In the genomic region with DNA sequence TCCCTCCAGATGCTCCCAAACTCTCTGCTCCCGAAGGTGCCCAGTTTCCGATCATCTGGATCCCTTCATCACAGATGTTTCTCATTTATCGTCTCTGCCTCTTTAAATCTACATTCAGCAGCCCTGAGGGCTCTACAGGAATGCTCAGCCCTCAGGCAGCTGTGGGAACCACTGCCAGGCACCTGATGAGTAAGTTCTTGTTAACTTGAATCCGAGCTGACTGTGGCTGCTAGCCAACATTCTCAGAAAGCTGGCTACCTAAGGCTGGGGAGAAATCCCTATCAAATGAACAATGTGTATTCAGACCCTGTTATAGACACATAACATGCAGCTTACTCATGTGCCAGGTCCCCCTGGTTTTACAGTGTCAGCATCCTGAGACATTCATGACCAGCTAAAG, we compare ENCODE assay signal across 22 mouse cellular contexts. TPM values are rescaled to one million over a fixed set of nuclear protein-coding genes. Genes with fewer than 3 reads are reported as not detected.
DNase-seq lines count a peak whose midpoint lies in the region; ATAC-seq and TF ChIP-seq lines count a peak whose summit lies in the region.
"Had no signal": no experiment of that assay in that cellular context is flagged by ENCODE, and none has a peak within 500 bp of the region (broad histone marks: within the 10 kb centered on the region; RNA-seq: fewer than 3 reads in every experiment).

No protein-coding gene starts in this region.

- H3K27ac ChIP-seq in embryonic facial prominence, embryonic 11.5 days (replicated peaks; ENCODE audit: low read depth, low read length) = no peak overlapping the region
- no peak overlapping the region for H3K27ac ChIP-seq in embryonic facial prominence, embryonic 10.5 days (replicated peaks)
- no peak overlapping the region; the same call in 1 of the 2 replicates for H3K27ac ChIP-seq in limb, embryonic 10.5 days
- H3K27ac ChIP-seq in left cerebral cortex, adult 2 months = no peak overlapping the region
- no peak overlapping the region for H3K27ac ChIP-seq in midbrain, embryonic 16.5 days (ENCODE audit: low read length)
- H3K27ac ChIP-seq: lung, embryonic 15.5 days; midbrain, embryonic 10.5 days; stomach, embryonic 15.5 days had no signal

- peak; percentile 78 for DNase-seq in embryonic facial prominence, embryonic 11.5 days (ENCODE audit: low spot score)
- DNase-seq in embryonic facial prominence, embryonic 10.5 days (ENCODE audit: low spot score) = no peak
- DNase-seq in urinary bladder, postnatal 14 days (ENCODE audit: low spot score) = peak; percentile 36
- no peak for DNase-seq in urinary bladder, adult 2 months (ENCODE audit: low spot score)
- peak; percentile 37 for DNase-seq in limb, embryonic 10.5 days (ENCODE audit: low spot score)
- DNase-seq in left cerebral cortex, adult 2 months (ENCODE audit: extremely low spot score in 1 of 2, low spot score in 2 of 2) = no peak
- DNase-seq in gastrocnemius, postnatal 25 days = no peak
- DNase-seq: adrenal gland, adult 2 months; cerebellum, adult 11-12 months; heart, postnatal 14 days; kidney, adult 2 months; right cerebral cortex, adult 18-20 months; spleen, adult 18-20 months; thymus, postnatal 14 days had no signal

- ATAC-seq in embryonic facial prominence, embryonic 11.5 days (replicated peaks; ENCODE audit: insufficient number of reproducible peaks, low FRiP score, low TSS enrichment, low read depth) = 0 out of 2 replicates have a peak, but pooled peaks have one; percentile 5
- no peak for ATAC-seq in midbrain, embryonic 16.5 days

- H3K27me3 ChIP-seq in embryonic facial prominence, embryonic 11.5 days (ENCODE audit: control insufficient read depth, insufficient read depth, low read length) = no peaks in the 10 kb centered on the region
- H3K27me3 ChIP-seq in embryonic facial prominence, embryonic 10.5 days (replicated peaks; ENCODE audit: low read depth, poor library complexity, severe bottlenecking) = no peaks in the 10 kb centered on the region
- 0 out of 2 replicates have a peak, but pooled peaks cover 4% of the 10 kb centered on the region for H3K27me3 ChIP-seq in limb, embryonic 10.5 days (ENCODE audit: low read depth, poor library complexity, severe bottlenecking)
- H3K27me3 ChIP-seq in midbrain, embryonic 16.5 days (ENCODE audit: control insufficient read depth, insufficient read depth, low read depth, low read length) = no peaks in the 10 kb centered on the region
- H3K27me3 ChIP-seq: lung, embryonic 15.5 days; stomach, embryonic 15.5 days had no signal

- no peaks in the 10 kb centered on the region for H3K4me1 ChIP-seq in embryonic facial prominence, embryonic 11.5 days (ENCODE audit: control insufficient read depth, insufficient read depth, low read length)
- peaks cover 26% of the 10 kb centered on the region for H3K4me1 ChIP-seq in embryonic facial prominence, embryonic 10.5 days
- H3K4me1 ChIP-seq in limb, embryonic 10.5 days = peaks cover 39% of the 10 kb centered on the region
- no peaks in the 10 kb centered on the region for H3K4me1 ChIP-seq in midbrain, embryonic 16.5 days (ENCODE audit: control insufficient read depth, insufficient read depth, low read length)
- H3K4me1 ChIP-seq: lung, embryonic 15.5 days; midbrain, embryonic 10.5 days; stomach, embryonic 15.5 days had no signal

- 26% methylated on average over 4 of the region's 4 CpGs for WGBS in embryonic facial prominence, embryonic 11.5 days
- 41% methylated on average over 4 of the region's 4 CpGs for WGBS in embryonic facial prominence, embryonic 10.5 days
- 32% methylated on average over 4 of the region's 4 CpGs for WGBS in limb, embryonic 10.5 days
- 64% methylated on average over 4 of the region's 4 CpGs for WGBS in midbrain, embryonic 16.5 days

- H3K9ac ChIP-seq in embryonic facial prominence, embryonic 11.5 days (replicated peaks; ENCODE audit: low read length) = no peak overlapping the region
- H3K9ac ChIP-seq in midbrain, embryonic 16.5 days (ENCODE audit: low read depth, low read length) = no peak overlapping the region
- H3K9ac ChIP-seq: lung, embryonic 15.5 days; stomach, embryonic 15.5 days had no signal

- no peak for TF ChIP-seq CTCF in left cerebral cortex, adult 2 months (IDR thresholded peaks at IDR 0.05)

- intact Hi-C loops in left cerebral cortex, adult 2 months (cut with DNase I) = no loop called here

- H3K4me2 ChIP-seq in embryonic facial prominence, embryonic 11.5 days (ENCODE audit: low read depth, low read length) = no peak overlapping the region
- no peak overlapping the region for H3K4me2 ChIP-seq in midbrain, embryonic 16.5 days (ENCODE audit: low read length)
- H3K4me2 ChIP-seq: liver, embryonic 11.5 days; lung, embryonic 15.5 days; stomach, embryonic 15.5 days had no signal

- no peaks in the 10 kb centered on the region for H3K9me3 ChIP-seq in embryonic facial prominence, embryonic 11.5 days (replicated peaks; ENCODE audit: control insufficient read depth, low read length)
- no peaks in the 10 kb centered on the region for H3K9me3 ChIP-seq in embryonic facial prominence, embryonic 10.5 days
- no peaks in the 10 kb centered on the region for H3K9me3 ChIP-seq in limb, embryonic 10.5 days (replicated peaks)
- H3K9me3 ChIP-seq in midbrain, embryonic 16.5 days (replicated peaks; ENCODE audit: control insufficient read depth, low read length, poor library complexity, severe bottlenecking) = no peaks in the 10 kb centered on the region
- H3K9me3 ChIP-seq: lung, embryonic 15.5 days; midbrain, embryonic 10.5 days; stomach, embryonic 15.5 days had no signal

- no peak overlapping the region for H3K4me3 ChIP-seq in embryonic facial prominence, embryonic 11.5 days (ENCODE audit: low read depth, low read length)
- no peak overlapping the region for H3K4me3 ChIP-seq in embryonic facial prominence, embryonic 10.5 days
- H3K4me3 ChIP-seq in limb, embryonic 10.5 days = no peak overlapping the region
- H3K4me3 ChIP-seq in left cerebral cortex, adult 2 months = no peak overlapping the region
- H3K4me3 ChIP-seq in midbrain, embryonic 16.5 days (ENCODE audit: low read depth, low read length) = no peak overlapping the region
- H3K4me3 ChIP-seq: lung, embryonic 15.5 days; midbrain, embryonic 10.5 days; stomach, embryonic 15.5 days had no signal

- H3K36me3 ChIP-seq in embryonic facial prominence, embryonic 11.5 days (replicated peaks; ENCODE audit: control insufficient read depth, insufficient read depth, low read depth, low read length) = no peaks in the 10 kb centered on the region; the same call in 1 of the 2 replicates
- H3K36me3 ChIP-seq in embryonic facial prominence, embryonic 10.5 days (replicated peaks) = peaks cover 6% of the 10 kb centered on the region
- peaks cover 9% of the 10 kb centered on the region for H3K36me3 ChIP-seq in limb, embryonic 10.5 days
- H3K36me3 ChIP-seq in midbrain, embryonic 16.5 days (ENCODE audit: control insufficient read depth, insufficient read depth, low read length) = no peaks in the 10 kb centered on the region
- H3K36me3 ChIP-seq: lung, embryonic 15.5 days; stomach, embryonic 15.5 days had no signal

RNA-seq across cellular contexts. Expression of gene Pycr2, which starts 9.7 kb away (rescaled TPM):
- 92.7 and 106 TPM in 2 replicates for polyA plus RNA-seq in embryonic facial prominence, embryonic 11.5 days (2014; fragmentation: Nextera tagmentation; extraction: Ambion mirVana)
- 141 and 149 TPM in 2 replicates for polyA plus RNA-seq in embryonic facial prominence, embryonic 10.5 days (2016; fragmentation: Nextera tagmentation; extraction: Ambion mirVana)
- polyA plus RNA-seq in urinary bladder, adult 2 months (2012; rRNA removed) = 34.1 and 46.5 TPM in 2 replicates
- polyA plus RNA-seq in limb, embryonic 10.5 days (2016; fragmentation: Nextera tagmentation; extraction: Ambion mirVana) = 163 and 166 TPM in 2 replicates
- 10 to 100 TPM; 26.7 to 28.3 TPM for total RNA-seq in left cerebral cortex, adult 2 months (2021)
- 10 to 100 TPM; 12.4 to 14.1 TPM for total RNA-seq in gastrocnemius, postnatal 25 days (2021)
- polyA plus RNA-seq in midbrain, embryonic 16.5 days (2015; fragmentation: Nextera tagmentation; extraction: Ambion mirVana) = 68.3 and 71.7 TPM in 2 replicates

RNA-seq across cellular contexts. Expression of gene Lefty2, which starts 20.9 kb away (rescaled TPM):
- polyA plus RNA-seq in embryonic facial prominence, embryonic 11.5 days (2014; fragmentation: Nextera tagmentation; extraction: Ambion mirVana) = 0.08 TPM in 1 of 2 replicates, not detected in the other
- polyA plus RNA-seq in embryonic facial prominence, embryonic 10.5 days (2016; fragmentation: Nextera tagmentation; extraction: Ambion mirVana) = not detected in 2 replicates
- polyA plus RNA-seq in urinary bladder, adult 2 months (2012; rRNA removed) = 0.29 and 0.44 TPM in 2 replicates
- polyA plus RNA-seq in limb, embryonic 10.5 days (2016; fragmentation: Nextera tagmentation; extraction: Ambion mirVana) = not detected in 2 replicates
- under 1 TPM; 0.61 to 0.84 TPM for total RNA-seq in left cerebral cortex, adult 2 months (2021)
- not detected for total RNA-seq in gastrocnemius, postnatal 25 days (2021)
- polyA plus RNA-seq in midbrain, embryonic 16.5 days (2015; fragmentation: Nextera tagmentation; extraction: Ambion mirVana) = 4.7 and 5.0 TPM in 2 replicates
- total RNA-seq: common myeloid progenitor, adult 5-6 weeks; gastrocnemius, postnatal 4 days had no signal
- polyA plus RNA-seq: kidney, adult 2 months; large intestine, adult 2 months; liver, embryonic 11.5 days; midbrain, embryonic 10.5 days; stomach, embryonic 15.5 days had no signal

RNA-seq across cellular contexts. Expression of gene Lefty1, which starts 21.0 kb away (rescaled TPM):
- 0.33 and 0.38 TPM in 2 replicates for polyA plus RNA-seq in embryonic facial prominence, embryonic 11.5 days (2014; fragmentation: Nextera tagmentation; extraction: Ambion mirVana)
- 0.11 and 0.39 TPM in 2 replicates for polyA plus RNA-seq in embryonic facial prominence, embryonic 10.5 days (2016; fragmentation: Nextera tagmentation; extraction: Ambion mirVana)
- polyA plus RNA-seq in urinary bladder, adult 2 months (2012; rRNA removed) = 27.3 and 32.8 TPM in 2 replicates
- 0.23 and 0.33 TPM in 2 replicates for polyA plus RNA-seq in limb, embryonic 10.5 days (2016; fragmentation: Nextera tagmentation; extraction: Ambion mirVana)
- total RNA-seq in left cerebral cortex, adult 2 months (2021) = under 1 TPM in 1 of 2 experiments, not detected in 1; 0.77 TPM
- total RNA-seq in gastrocnemius, postnatal 25 days (2021) = under 1 TPM in 1 of 2 experiments, not detected in 1; 0.33 TPM
- polyA plus RNA-seq in midbrain, embryonic 16.5 days (2015; fragmentation: Nextera tagmentation; extraction: Ambion mirVana) = 0.26 TPM in 1 of 2 replicates, not detected in the other

RNA-seq across cellular contexts. Expression of gene Tmem63a, which starts 28.3 kb away (rescaled TPM):
- polyA plus RNA-seq in embryonic facial prominence, embryonic 11.5 days (2014; fragmentation: Nextera tagmentation; extraction: Ambion mirVana) = 3.1 TPM in 2 replicates
- polyA plus RNA-seq in embryonic facial prominence, embryonic 10.5 days (2016; fragmentation: Nextera tagmentation; extraction: Ambion mirVana) = 2.4 and 4.3 TPM in 2 replicates
- 72.8 and 80.0 TPM in 2 replicates for polyA plus RNA-seq in urinary bladder, adult 2 months (2012; rRNA removed)
- polyA plus RNA-seq in limb, embryonic 10.5 days (2016; fragmentation: Nextera tagmentation; extraction: Ambion mirVana) = 2.9 and 6.2 TPM in 2 replicates
- 10 to 100 TPM; 15.4 to 16.3 TPM for total RNA-seq in left cerebral cortex, adult 2 months (2021)
- 10 to 100 TPM; 11.7 to 12.4 TPM for total RNA-seq in gastrocnemius, postnatal 25 days (2021)
- polyA plus RNA-seq in midbrain, embryonic 16.5 days (2015; fragmentation: Nextera tagmentation; extraction: Ambion mirVana) = 1.2 and 1.3 TPM in 2 replicates

Comparison
In these comparisons a context has a peak if more than half of its experiments do, and no peak if none do; other contexts are left out.
1. DNase-seq: peak in embryonic facial prominence, embryonic 11.5 days (single experiment), urinary bladder, postnatal 14 days (single experiment) and limb, embryonic 10.5 days (single experiment); none in embryonic facial prominence, embryonic 10.5 days (single experiment), urinary bladder, adult 2 months (single experiment), left cerebral cortex, adult 2 months (0 of 2) and gastrocnemius, postnatal 25 days (single experiment).
2. RNA of gene Lefty1, which starts 21.0 kb away (polyA plus RNA-seq): 27.3 to 32.8 TPM in urinary bladder, adult 2 months; 0.33 to 0.38 TPM in embryonic facial prominence, embryonic 11.5 days, 0.23 to 0.33 TPM in limb, embryonic 10.5 days, 0.26 TPM in midbrain, embryonic 16.5 days and 0.11 to 0.39 TPM in embryonic facial prominence, embryonic 10.5 days; every median in the first group is over 10 times any median in the second.